In genomic region chr13:92523178-92523813, GRCm38 (mm10) we compare ENCODE assay signal across 18 mouse cellular contexts. TPM values are rescaled to one million over a fixed set of nuclear protein-coding genes. Genes with fewer than 3 reads are reported as not detected.
"Had no signal": no experiment of that assay in that cellular context is flagged by ENCODE, and none has a peak within 500 bp of the region (broad histone marks: within the 10 kb centered on the region; RNA-seq: fewer than 3 reads in every experiment).

No protein-coding gene starts in this region.

- H3K9me3 ChIP-seq: intestine, embryonic 15.5 days; kidney, embryonic 15.5 days; limb, embryonic 13.5 days; midbrain, embryonic 10.5 days; neural tube, embryonic 13.5 days had no signal

- H3K4me2 ChIP-seq: intestine, embryonic 15.5 days; kidney, embryonic 15.5 days; limb, embryonic 13.5 days; liver, embryonic 11.5 days; neural tube, embryonic 13.5 days had no signal

- H3K4me3 ChIP-seq: intestine, embryonic 15.5 days; kidney, embryonic 15.5 days; layer of hippocampus, adult 2 months; limb, embryonic 13.5 days; midbrain, embryonic 10.5 days; neural tube, embryonic 13.5 days had no signal

- DNase-seq: kidney, adult 2 months; kidney, postnatal 36 days; left cerebral cortex, postnatal 4 days; lung, adult 18-20 months; retina, postnatal 1 day; right cerebral cortex, postnatal 14 days had no signal

- H3K4me1 ChIP-seq: intestine, embryonic 15.5 days; kidney, embryonic 15.5 days; limb, embryonic 13.5 days; midbrain, embryonic 10.5 days; neural tube, embryonic 13.5 days had no signal

- H3K27me3 ChIP-seq: intestine, embryonic 15.5 days; kidney, embryonic 15.5 days; limb, embryonic 13.5 days; neural tube, embryonic 13.5 days had no signal

- H3K9ac ChIP-seq: intestine, embryonic 15.5 days; kidney, embryonic 15.5 days; limb, embryonic 13.5 days; neural tube, embryonic 13.5 days had no signal

- H3K27ac ChIP-seq: intestine, embryonic 15.5 days; kidney, embryonic 15.5 days; layer of hippocampus, adult 2 months; limb, embryonic 13.5 days; midbrain, embryonic 10.5 days; neural tube, embryonic 13.5 days had no signal

- ATAC-seq: intestine, embryonic 15.5 days; midbrain, embryonic 16.5 days had no signal

RNA-seq across cellular contexts. Expression of gene Fam151b, which starts 39.5 kb away (rescaled TPM):
- polyA plus RNA-seq: intestine, embryonic 15.5 days; kidney, embryonic 15.5 days; lung, embryonic 16.5 days had no signal

RNA-seq across cellular contexts. Expression of gene Spz1, which starts 52.7 kb away (rescaled TPM):
- total RNA-seq: layer of hippocampus, adult 2 months; layer of hippocampus, postnatal 10 days; left cerebral cortex, postnatal 4 days had no signal
- polyA plus RNA-seq: intestine, embryonic 15.5 days; kidney, embryonic 15.5 days; limb, embryonic 13.5 days; liver, embryonic 11.5 days; lung, embryonic 16.5 days; midbrain, embryonic 10.5 days; midbrain, embryonic 16.5 days; neural tube, embryonic 13.5 days; stomach, embryonic 16.5 days; thymus, postnatal 0 days had no signal
